Mouse (Mus musculus) cerebral cortex, adult 2 months (tissue): ENCODE measurements around the gene Fkrp.

Experiments
- WGBS: fragments of 180-500 bp; shearing (Covaris S2); methylation state at CpG from one replicate; pipeline ENCODE4 v1.1.7; 2018; 5-methylcytosine and 5-hydroxymethylcytosine counted together

The Fkrp gene

GRCm38 (mm10) chr7:16816475-16817122, at the start of gene Fkrp:
TSS of gene Fkrp (minus strand) at chr7:16816732.
- under 1% methylated on average over 64 of the region's 64 CpGs for WGBS

DNA sequence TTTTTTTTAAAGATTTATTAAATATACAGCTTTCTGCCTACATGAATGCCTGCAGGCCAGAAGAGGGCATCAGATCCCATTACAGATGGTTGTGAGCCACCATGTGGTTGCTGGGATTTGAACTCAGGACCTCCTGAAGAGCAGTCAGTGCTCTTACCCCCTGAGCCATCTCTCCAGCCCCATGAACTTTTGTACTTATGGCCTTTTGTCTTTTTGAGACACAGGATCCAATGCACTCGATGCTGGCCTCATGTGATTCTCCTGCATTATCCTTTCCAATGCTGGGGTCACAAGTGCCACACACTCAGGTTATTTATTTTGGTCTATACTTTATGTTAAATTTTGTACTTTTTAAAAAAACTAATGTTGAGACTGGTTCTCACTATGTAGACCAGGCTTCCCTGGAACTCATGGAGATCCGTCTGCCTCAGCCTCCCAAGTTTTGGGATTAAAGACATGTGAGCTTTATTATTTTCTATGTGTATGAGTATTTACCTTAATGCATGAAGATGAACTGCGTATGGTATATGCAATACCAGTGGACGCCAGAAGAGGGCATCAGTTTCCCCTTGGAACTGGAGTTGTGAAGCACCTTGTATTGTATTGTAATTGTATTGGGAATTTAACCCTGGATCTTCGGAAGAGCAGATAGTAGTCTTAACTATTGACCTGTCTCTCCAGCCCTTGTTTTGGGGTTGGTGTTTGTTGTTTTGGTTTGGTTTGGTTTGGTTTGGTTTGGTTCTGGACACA, 43.5 kb upstream of the Fkrp start:
- 33% methylated on average over 5 of the region's 5 CpGs for WGBS

- WGBS = 42% methylated on average over 17 of the region's 17 CpGs
These were observed 41.8 kb upstream of the Fkrp start for GRCm38 (mm10) chr7:16858336-16858735.

- 71% methylated on average over 14 of the region's 14 CpGs for WGBS
These were observed 36.8 kb upstream of the Fkrp start for GRCm38 (mm10) chr7:16853302-16853831.

DNA sequence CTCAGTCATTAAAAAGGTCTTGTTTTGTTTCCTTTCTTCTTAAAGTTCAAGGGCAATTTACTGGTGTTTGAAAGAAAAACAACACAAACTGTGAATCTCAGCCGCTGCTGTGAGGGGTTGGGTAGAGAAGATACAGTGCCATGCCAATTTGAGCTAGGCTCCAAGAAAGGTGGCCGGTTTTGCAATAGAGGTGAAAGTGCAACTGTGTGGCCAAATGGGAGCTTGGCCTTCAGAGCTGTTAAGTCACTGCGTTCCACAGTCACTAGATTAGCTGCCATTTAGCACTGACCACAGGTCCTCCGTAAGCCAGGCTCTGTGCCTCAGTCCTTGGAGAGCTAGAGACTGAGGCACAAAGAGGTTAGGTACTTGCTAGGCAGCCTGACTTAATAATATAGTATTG, 35.1 kb upstream of the Fkrp start:
- WGBS = 97% methylated on average over 4 of the region's 4 CpGs

DNA sequence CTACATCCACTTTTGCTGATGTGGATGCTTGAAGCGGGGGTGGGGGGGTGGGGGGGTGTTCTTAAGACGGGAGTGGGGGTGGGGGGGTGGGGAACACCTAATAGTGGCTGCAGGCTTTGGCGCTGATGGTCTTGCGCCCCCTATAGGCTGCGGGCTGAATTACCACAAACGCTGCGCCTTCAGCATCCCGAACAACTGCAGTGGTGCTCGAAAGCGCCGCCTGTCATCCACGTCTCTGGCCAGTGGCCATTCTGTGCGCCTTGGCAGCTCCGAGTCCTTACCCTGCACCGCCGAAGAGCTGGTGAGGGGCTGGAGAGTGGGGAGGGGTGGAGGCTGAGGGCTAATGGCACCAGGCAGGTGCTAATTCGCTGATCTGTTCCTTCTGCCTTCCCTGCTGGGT, 32.0 kb upstream of the Fkrp start:
- 21% methylated on average over 17 of the region's 17 CpGs for WGBS

GRCm38 (mm10) chr7:16847507-16847906, 31.0 kb upstream of the Fkrp start:
- 90% methylated on average over 19 of the region's 19 CpGs for WGBS

GRCm38 (mm10) chr7:16846775-16847174, 30.2 kb upstream of the Fkrp start:
- 98% methylated on average over 5 of the region's 5 CpGs for WGBS

DNA sequence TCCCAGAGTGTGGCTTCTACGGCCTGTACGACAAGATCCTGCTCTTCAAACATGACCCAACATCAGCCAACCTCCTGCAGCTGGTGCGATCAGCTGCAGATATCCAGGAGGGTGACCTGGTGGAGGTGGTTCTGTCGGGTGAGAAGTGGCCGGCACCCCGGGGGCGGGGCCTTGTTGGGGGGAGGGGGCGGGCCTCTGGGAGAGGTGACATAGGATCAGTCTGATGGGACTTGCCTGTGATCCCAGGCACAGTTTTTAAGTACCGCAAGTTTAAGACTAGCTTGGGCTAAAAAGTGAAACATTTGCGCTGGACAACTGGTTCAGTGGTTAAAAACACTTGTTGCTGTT, 29.3 kb upstream of the Fkrp start:
- 49% methylated on average over 10 of the region's 10 CpGs for WGBS

DNA sequence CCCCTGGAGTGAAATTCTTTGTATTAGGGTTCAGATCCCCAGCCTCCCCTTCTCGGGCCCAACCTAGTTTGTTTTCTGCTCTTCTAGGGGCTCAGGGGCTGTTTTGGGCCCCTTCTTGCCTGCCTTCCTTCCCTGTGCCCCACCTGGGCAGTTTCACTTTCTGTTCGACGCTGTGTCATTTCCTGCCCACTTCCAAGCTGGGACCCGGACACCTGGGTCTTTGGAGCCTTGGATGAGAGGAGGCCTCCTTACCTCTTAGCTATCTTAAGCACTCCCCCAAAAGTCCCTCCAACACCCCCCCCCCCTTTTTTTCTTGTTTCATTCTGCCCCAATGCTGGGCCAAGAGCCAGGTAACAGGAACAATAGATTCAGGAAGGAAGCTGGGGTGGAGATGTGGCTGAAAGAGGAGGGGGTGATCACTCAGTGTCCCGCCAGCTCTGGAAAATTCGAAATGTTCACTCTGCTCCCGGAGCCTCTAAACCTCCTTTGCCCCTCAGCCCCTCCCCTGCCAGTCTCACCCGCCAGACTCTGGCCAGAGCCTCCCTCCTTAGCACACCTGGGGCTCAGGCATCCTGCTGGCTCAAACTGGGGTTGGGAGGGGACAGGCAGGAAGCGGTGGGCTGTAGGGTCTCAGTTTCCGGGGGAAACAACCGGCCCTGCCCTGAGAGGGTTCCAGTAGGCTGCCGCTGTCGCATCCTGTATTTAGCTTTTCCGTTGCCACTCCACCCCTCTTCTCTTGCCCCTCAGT, 28.7 kb upstream of the Fkrp start:
- WGBS = 51% methylated on average over 14 of the region's 14 CpGs

DNA sequence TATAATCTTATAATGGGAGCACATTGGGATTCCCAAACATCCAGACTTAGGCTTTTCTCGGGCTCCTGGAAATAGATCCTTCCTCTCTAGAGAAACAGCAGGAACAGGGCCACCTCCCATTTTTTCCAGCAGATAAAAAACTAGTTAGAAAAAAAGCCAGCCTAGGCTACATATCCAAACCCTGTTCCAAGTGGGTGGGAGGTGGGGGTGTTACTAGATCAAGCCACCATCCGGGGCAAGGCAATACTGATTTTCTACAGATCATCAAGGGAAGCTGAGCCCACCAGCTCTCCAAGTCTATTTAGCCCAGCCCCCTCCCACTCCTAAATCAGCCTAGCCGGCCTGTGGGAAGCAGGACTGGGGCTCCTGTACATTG, 28.2 kb upstream of the Fkrp start:
- 38% methylated on average over 3 of the region's 3 CpGs for WGBS

DNA sequence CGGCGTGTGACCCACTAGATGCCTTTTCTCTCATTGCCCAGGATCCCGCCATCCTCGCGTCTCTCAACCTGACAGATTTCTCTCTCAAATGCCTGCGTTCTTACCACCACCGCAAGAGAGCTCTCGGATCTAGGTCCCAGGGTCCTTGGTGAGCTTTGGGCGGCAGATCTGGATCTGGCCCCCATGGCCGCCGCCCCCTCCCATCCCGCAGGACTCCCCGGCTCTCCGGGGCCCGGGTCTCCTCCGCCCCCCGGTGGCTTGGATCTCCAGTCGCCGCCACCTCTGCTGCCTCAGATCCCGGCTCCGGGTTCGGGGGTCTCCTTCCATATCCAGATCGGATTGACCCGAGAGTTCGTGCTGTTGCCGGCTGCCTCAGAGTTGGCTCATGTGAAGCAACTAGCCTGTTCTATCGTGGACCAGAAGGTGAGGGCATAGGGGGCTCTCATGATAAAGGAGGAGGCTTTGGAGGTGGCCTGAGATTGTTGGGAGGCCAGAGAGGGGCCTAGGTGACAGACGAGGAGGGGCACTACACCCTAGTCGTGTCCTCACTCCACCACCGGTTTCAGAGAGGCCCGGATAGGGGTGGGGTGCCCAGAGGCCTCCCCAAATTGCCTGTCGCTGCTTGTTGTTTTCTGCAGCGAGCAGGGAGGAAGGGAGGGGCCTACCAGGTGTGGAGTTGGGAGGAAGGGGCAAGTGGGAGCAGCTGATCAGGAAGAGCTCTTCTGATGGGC, 27.1 kb upstream of the Fkrp start:
- WGBS = 7% methylated on average over 33 of the region's 33 CpGs

DNA sequence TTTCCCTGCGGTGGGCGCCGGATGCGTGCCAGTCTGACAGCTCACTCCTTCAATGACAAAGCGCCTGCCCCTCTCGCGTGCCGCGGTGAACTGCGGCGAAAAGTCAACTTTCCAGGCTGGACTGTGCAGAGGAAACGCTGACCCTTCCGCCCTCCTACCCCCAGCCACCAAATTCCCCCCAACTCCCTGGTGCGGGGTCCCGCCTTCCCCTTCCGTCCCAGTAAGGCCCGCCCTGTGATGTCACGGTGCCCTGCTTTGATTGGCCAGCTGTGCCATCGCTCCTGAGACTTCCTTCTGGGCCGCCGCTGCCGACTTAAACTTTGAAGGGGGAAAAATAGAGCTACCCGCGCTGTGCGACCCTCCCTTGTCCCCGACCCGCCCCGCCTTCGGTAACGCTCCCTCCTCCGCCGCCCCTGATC, 26.1 kb upstream of the Fkrp start, which contains the start of gene Prkd2:
Gene Prkd2 (plus strand): TSS at position 258 of the 419 bp plus-strand sequence.
- under 1% methylated on average over 32 of the region's 32 CpGs for WGBS

DNA sequence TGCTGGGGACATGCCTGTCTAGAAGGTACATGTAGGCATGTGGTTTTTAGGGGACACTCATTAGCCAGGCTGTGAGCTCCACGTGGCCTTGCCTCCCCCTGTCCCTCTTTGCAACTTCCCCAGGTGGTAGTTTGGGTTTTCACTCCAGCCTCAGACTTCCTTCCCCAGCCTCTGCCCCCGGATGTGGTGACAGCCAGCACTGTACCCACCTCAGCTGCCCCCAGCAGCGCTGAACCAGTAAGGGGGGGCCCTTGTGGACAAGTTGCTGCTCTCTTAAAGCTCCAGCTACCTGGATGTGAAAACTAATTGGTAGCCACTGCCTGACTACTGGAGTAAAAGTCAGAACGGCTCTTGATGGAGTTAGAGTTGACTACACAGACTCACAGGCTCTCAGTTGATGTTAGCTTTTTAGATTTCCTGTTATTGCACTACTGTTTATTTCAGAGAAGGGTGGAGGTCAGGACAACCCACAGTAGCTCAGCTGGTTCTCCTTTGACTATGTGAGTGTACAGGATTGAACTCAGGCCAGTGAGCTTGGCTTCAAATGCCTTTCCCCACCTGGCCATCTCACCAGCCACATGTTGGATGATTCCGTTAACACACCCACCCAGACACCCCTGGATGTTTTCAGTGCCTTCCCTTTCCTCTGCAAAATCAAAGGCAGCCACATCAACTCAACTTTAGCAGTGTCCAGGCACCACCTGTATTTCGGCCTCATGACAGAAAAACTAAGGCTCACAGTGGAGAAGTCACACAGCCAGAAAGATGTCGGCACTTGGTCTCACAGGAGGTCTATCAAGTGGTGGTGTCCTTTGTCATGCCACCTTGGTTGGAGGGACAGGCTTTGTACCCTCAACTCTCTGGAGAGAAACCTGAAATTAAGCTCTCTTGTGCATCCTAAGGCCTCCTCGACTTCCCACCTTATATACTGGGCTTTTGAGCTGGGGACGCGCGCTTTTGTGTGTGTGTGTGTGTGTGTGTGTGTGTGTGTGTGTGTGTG, 25.3 kb upstream of the Fkrp start:
- WGBS = 34% methylated on average over 11 of the region's 11 CpGs

DNA sequence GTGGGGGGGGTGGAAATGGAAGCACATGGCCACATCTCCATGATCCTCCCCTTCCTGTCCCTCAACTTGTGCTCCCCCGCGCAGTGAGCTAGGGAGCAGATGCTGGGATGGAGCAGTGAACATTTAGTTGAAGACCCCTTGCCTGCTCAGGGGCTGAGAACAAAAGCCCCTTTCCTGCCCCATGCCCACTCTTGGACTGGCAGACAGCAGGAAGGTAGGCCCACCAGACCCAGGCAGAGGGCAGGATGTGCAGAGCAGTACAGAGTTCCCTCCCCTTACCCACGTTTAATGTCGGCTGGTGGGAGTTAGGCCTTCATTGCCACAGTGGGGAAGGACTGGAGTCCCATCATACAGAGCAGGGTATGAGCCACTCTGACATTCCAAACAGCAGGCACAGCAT, 24.5 kb upstream of the Fkrp start:
- WGBS = 70% methylated on average over 4 of the region's 4 CpGs

DNA sequence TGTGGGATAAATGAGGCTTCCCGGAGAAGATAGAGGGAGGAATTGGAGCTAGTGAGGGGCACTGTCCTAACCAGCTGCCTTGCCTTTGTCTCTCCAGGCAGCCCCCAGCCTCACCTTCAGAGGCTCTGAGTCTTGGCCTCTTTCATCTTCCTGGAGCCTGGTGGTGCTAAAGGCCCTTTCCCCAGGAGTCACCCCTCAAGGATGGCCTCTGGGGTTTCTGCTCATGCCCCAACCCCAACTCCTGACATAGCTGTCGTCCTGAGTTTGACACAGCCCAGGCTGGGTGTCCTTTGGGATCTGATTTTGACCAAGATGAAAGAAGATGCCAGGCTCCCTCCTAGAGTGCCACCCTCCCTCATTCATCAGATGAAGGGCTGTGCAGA, 23.6 kb upstream of the Fkrp start:
- 93% methylated on average over 2 of the region's 2 CpGs for WGBS

GRCm38 (mm10) chr7:16839427-16840108, 23.0 kb upstream of the Fkrp start:
- WGBS = 90% methylated on average over 12 of the region's 12 CpGs

DNA sequence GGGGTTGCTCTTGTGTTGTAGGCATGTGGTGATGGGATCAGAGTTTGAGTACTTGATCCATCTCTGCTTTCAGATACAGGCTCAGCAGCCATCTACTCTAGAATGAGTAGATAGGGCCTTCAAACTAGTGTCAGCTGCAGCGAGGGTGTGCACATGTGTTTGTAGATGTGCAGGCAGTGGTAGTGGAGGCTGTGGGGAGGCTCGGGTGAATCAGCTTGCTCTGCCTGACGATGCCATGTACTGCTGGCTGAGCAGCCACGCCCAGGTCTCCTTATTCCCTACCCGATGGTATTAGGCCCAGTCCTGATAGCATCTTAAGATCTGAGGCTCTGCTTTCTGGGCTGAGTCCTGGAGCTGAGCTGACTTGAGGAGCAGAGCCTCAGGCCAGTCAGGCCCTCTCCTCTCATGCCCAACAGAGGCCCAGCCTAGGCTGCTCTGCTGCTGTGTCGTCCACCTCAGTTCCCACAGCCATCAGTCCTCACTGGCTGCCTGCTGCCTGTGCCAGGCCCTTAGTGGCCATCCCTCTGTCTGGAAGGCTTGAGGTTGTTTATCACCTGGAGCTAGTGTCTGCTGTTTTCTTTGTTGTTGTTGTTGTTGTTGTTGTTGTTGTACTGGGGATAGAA, 22.4 kb upstream of the Fkrp start:
- 67% methylated on average over 6 of the region's 6 CpGs for WGBS
